Comparison of ENCODE assay signal across 6 mouse cellular contexts in genomic region chr2:25553171-25553786, GRCm38 (mm10). TPM values are rescaled to one million over a fixed set of nuclear protein-coding genes. Genes with fewer than 3 reads are reported as not detected.
"Had no signal": no experiment of that assay in that cellular context is flagged by ENCODE, and none has a peak within 500 bp of the region (broad histone marks: within the 10 kb centered on the region; RNA-seq: fewer than 3 reads in every experiment).

No protein-coding gene starts in this region.

RNA-seq across cellular contexts. Expression of gene Ajm1, which starts 28.3 kb away (rescaled TPM):
- total RNA-seq: gastrocnemius, adult 18-20 months; gastrocnemius, adult 2 months; gastrocnemius, postnatal 25 days; gastrocnemius, postnatal 36 days; granulocyte monocyte progenitor cell, adult 5-6 weeks had no signal
- polyA plus RNA-seq: erythroblast, embryonic 14.5 days had no signal
